Mouse (Mus musculus) midbrain, embryonic 16.5 days (tissue): ENCODE measurements around the gene Kcnh7. TPM values are rescaled to one million over a fixed set of nuclear protein-coding genes. Genes with fewer than 3 reads are reported as not detected.

Source experiments
- ATAC-seq: fragments of 200-750 bp; cut with Nextera tagmentation; 2 replicates; pipeline ENCODE4 v1.8.0; 2017; ENCODE audit warnings: moderate TSS enrichment
- H3K27ac ChIP-seq: fragments of 300-500 bp; sonication (generic); 2 replicates; pipeline ENCODE4 v1.5.1; 2014; ENCODE audit warnings: mild to moderate bottlenecking, low read length, mixed read lengths
- H3K27me3 ChIP-seq: fragments of 300-500 bp; sonication (generic); 2 replicates; pipeline ENCODE4 v1.6.1; 2014; ENCODE audit warnings: low read depth, low read length, mixed read lengths; ENCODE audit not compliant: control insufficient read depth, insufficient read depth
- H3K36me3 ChIP-seq: fragments of 300-500 bp; sonication (generic); 2 replicates; pipeline ENCODE4 v1.6.1; 2014; ENCODE audit warnings: mild to moderate bottlenecking, low read length, moderate library complexity, mixed read lengths; ENCODE audit not compliant: control insufficient read depth, insufficient read depth
- H3K4me1 ChIP-seq: fragments of 300-500 bp; sonication (generic); 2 replicates; pipeline ENCODE4 v1.6.1; 2014; ENCODE audit warnings: mild to moderate bottlenecking, low read length, mixed read lengths; ENCODE audit not compliant: control insufficient read depth, insufficient read depth
- H3K4me2 ChIP-seq: fragments of 300-500 bp; sonication (generic); 2 replicates; pipeline ENCODE4 v1.6.1; 2014; ENCODE audit warnings: mild to moderate bottlenecking, low read length, mixed read lengths
- H3K4me3 ChIP-seq: fragments of 300-500 bp; sonication (generic); 2 replicates; pipeline ENCODE4 v1.5.1; 2014; ENCODE audit warnings: low read depth, mild to moderate bottlenecking, low read length, moderate library complexity, mixed read lengths
- H3K9ac ChIP-seq: fragments of 300-500 bp; sonication (generic); 2 replicates; pipeline ENCODE4 v1.6.1; 2014; ENCODE audit warnings: low read depth, low read length, mixed read lengths
- H3K9me3 ChIP-seq: fragments of 300-500 bp; sonication (generic); replicated peaks from 2 replicates; pipeline ENCODE4 v1.6.1; 2014; ENCODE audit warnings: mild to moderate bottlenecking, low read length, mixed read lengths; ENCODE audit not compliant: control insufficient read depth, poor library complexity, severe bottlenecking
- WGBS: fragments of 180-500 bp; shearing (Covaris S2); extraction: QIAGEN DNeasy Blood & Tissue Kit; methylation state at CpG from one replicate; pipeline ENCODE4 v1.1.7; 2014; 5-methylcytosine and 5-hydroxymethylcytosine counted together
- polyA plus RNA-seq: library from polyadenylated mRNA; unstranded; fragments of >200 nt; fragmentation: Nextera tagmentation; extraction: Ambion mirVana; gene quantifications from 2 replicates; pipeline ENCODE4 v1.2.1, GENCODE M21; 2015

Kcnh7 gene
- polyA plus RNA-seq, 1 experiment from 2014 or later: 9.6 TPM

DNA sequence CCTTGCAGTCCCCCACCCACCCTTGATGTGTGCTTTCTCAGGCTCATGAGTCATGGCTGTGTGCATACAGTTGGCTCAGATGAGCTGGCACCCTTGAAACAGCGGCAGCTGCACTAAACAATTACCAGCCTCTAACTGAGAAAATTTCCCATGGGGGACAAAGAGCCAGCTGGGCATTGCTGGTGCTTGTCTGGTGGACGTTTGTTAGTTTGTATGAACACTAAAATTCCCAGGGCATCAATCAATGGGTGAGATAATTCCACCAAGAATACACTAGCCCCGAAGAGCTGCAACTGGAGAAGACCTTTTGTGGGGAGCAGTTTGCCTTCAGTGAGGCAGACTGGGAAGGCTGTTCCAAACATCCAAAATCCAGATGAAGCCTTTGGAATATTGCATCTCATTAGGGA, 376.6 kb downstream of the Kcnh7 start:
- Histone ChIP-seq H3K9me3 (no peaks in the 10 kb centered on the region), H3K36me3 (0 out of 2 replicates have a peak, but pooled peaks cover 3% of the 10 kb centered on the region), H3K27me3 (no peaks in the 10 kb centered on the region), H3K9ac (no peak overlapping the region), H3K4me2 (no peak overlapping the region), H3K27ac (no peak overlapping the region; the same call in 1 of the 2 replicates), H3K4me1 (peaks cover 2% of the 10 kb centered on the region; the same call in 1 of the 2 replicates), H3K4me3 (no peak overlapping the region)
- 15% methylated on average over 3 of the region's 3 CpGs for WGBS
- peak; percentile 92 for ATAC-seq

DNA sequence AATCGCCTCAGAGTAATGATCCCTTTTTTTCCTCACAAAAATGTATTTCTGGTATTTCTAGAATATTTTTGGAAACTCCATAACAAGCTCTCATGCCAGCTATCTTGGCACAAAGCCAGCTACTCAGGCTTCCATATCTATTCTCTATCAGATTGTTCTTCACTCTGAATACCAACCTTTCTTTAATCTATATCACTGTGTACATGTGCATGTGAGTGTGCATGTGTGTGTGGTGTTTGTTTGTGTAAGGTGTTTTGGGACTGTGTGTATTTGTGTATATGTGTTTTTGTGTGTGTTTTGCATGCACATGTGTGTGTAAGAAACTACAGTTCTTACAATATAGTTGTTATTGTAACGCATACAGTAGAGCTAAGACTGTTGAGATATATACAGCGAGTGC, 377.2 kb downstream of the Kcnh7 start:
- no peak overlapping the region for H3K27ac ChIP-seq
- H3K9me3 ChIP-seq: no peaks in the 10 kb centered on the region
- H3K4me3 ChIP-seq: no peak overlapping the region
- no peak overlapping the region for H3K9ac ChIP-seq
- H3K4me2 ChIP-seq: no peak overlapping the region
- peaks cover 2% of the 10 kb centered on the region; the same call in 1 of the 2 replicates for H3K4me1 ChIP-seq
- H3K27me3 ChIP-seq: no peaks in the 10 kb centered on the region
- ATAC-seq: peak; percentile 32; the same call in 1 of the 2 replicates
- WGBS: 88% methylated on average over 3 of the region's 3 CpGs
- H3K36me3 ChIP-seq: 0 out of 2 replicates have a peak, but pooled peaks cover 3% of the 10 kb centered on the region

DNA sequence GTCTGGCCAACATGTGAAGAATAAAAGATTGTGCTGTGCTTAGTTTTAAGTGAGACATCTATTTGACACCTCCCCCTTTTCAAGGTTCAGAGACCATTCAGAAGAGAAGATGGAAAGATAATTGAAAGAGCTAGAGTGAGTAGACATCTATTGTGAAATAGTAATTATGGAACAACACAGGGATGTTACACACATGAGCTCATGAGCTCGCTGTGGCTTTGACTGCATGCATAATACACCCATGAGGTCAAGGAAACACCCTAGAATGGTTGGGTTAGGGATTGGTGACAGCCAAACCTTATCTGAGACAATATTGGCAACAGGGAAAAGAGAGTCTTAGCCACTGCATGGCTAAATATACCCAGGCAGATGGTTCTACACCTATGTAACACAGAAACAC, 380.1 kb downstream of the Kcnh7 start:
- ATAC-seq: no peak
- no peaks in the 10 kb centered on the region for H3K27me3 ChIP-seq
- H3K4me1 ChIP-seq: peaks cover 2% of the 10 kb centered on the region; the same call in 1 of the 2 replicates
- H3K4me3 ChIP-seq: no peak overlapping the region
- 56% methylated on average over 1 of the region's 1 CpGs for WGBS
- H3K27ac ChIP-seq: no peak overlapping the region
- H3K9ac ChIP-seq: no peak overlapping the region
- no peaks in the 10 kb centered on the region for H3K9me3 ChIP-seq
- H3K36me3 ChIP-seq: no peaks in the 10 kb centered on the region
- H3K4me2 ChIP-seq: no peak overlapping the region

DNA sequence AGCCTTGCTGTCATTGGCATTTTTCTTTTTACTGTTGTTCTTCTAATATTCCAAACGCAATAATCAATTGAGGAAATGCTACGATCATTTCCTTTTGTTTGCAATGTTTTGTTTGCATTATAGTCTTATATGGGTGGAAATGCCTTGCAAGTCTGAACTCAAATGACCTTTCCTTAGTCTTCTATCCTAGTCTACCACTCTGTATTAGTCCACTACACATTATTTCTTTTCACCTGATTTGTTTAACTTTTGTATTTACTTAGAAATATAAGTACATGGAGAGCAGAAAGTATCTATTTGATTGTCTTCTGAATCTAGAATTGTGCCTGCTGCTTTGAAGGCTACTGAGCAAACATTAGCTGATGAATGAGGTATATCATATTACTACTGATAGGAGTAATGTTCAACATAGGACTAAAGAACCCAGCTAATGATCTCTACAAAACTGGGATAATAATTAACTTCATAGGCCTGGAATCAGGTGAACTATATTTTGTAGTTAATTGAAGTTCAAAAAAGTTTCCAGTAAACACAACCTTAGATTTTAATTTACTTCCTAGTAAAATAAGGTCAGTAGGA, 399.5 kb downstream of the Kcnh7 start:
- Histone ChIP-seq H3K27ac (no peak overlapping the region), H3K27me3 (no peaks in the 10 kb centered on the region), H3K36me3 (no peaks in the 10 kb centered on the region), H3K4me1 (no peaks in the 10 kb centered on the region), H3K4me3 (no peak overlapping the region), H3K9ac (no peak overlapping the region), H3K9me3 (no peaks in the 10 kb centered on the region), H3K4me2 (no peak overlapping the region)
- 55% methylated on average over 2 of the region's 2 CpGs for WGBS
- no peak for ATAC-seq

DNA sequence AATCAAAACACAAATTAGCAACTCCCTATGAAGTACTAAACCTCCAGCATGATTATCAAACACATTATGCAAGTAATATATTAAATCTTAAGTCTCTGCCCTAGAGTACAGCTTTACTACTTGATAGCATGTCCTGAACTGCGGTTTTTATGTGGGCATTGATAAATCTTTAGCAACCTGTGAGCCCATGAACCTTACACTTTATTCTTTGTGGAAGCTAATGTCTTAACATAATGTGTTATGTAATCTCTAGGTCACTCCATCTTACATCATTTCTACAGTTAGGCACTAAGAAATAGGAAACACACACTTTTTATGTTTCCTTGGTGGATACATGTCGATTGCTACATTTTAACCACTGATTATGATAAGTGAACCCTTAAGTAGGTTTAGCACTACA, 437.8 kb downstream of the Kcnh7 start:
- Histone ChIP-seq H3K27me3 (no peaks in the 10 kb centered on the region), H3K9ac (no peak overlapping the region), H3K9me3 (no peaks in the 10 kb centered on the region), H3K36me3 (no peaks in the 10 kb centered on the region), H3K4me1 (no peaks in the 10 kb centered on the region), H3K4me3 (no peak overlapping the region), H3K4me2 (no peak overlapping the region), H3K27ac (no peak overlapping the region)
- no peak for ATAC-seq
- 83% methylated on average over 2 of the region's 2 CpGs for WGBS

DNA sequence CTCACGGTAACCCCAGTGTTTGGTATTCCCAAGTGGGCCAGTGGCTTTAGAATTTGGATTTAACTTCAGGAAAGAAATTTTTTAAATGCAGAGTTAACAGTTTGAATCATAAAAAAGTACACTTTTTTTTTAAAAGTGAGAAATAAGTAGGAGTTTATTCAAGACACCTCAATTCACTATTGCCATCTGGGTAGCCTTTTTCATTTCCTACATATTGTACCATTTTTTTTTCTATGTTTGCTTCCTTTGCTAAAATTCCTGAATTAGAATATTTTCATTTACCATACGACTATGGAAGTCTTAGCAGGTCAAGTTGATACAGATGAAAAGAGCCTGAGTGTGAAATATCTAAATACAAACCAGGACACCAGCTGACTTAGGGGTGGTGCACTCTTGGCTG, 441.0 kb downstream of the Kcnh7 start:
- Histone ChIP-seq H3K9ac (no peak overlapping the region), H3K27ac (no peak overlapping the region), H3K9me3 (no peaks in the 10 kb centered on the region), H3K36me3 (no peaks in the 10 kb centered on the region), H3K4me3 (no peak overlapping the region), H3K4me2 (no peak overlapping the region), H3K27me3 (no peaks in the 10 kb centered on the region), H3K4me1 (no peaks in the 10 kb centered on the region)
- 81% methylated on average over 2 of the region's 2 CpGs for WGBS
- no peak for ATAC-seq

DNA sequence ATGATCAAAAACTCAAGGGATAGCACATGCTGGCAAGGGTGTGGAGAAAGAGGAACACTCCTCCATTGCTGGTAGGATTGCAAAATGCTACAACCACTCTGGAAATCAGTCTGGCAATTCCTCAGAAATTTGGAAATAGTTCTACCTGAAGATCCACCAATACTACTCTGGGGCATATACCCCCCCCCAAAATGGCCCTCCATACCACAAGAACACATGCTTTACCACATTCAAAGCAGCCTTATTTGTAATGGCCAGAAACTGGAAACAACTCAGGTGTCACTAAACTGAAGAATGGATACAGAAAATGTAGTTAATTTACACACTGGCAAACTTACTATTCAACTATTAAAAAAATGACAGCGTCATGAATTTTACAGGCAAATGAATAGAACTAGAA, 453.4 kb downstream of the Kcnh7 start:
- no peak overlapping the region for H3K27ac ChIP-seq
- H3K4me3 ChIP-seq: no peak overlapping the region
- 77% methylated on average over 1 of the region's 1 CpGs for WGBS
- no peaks in the 10 kb centered on the region for H3K27me3 ChIP-seq
- H3K36me3 ChIP-seq: no peaks in the 10 kb centered on the region
- H3K4me2 ChIP-seq: no peak overlapping the region
- no peaks in the 10 kb centered on the region for H3K9me3 ChIP-seq
- ATAC-seq: no peak
- H3K9ac ChIP-seq: no peak overlapping the region
- no peaks in the 10 kb centered on the region for H3K4me1 ChIP-seq

DNA sequence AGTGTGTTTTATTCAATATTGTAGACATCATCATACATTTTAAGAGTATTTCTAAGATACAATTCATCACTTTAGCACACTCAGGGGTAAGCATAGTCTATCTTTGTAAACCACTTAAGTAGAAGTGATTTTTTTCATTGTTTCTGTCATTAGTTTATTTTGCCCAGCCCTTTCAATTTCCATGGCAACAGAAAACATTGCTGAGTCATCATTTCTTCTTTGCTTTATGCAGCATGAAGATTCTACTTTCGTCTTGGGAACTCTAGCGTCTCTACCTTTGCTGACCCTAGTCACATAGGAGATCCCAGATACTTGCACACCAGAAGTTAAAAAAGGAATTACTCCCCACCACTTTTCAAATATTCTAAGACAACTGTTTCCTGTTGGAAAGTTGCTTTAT, 456.4 kb downstream of the Kcnh7 start:
- Histone ChIP-seq H3K27ac (no peak overlapping the region), H3K4me1 (no peaks in the 10 kb centered on the region), H3K4me2 (no peak overlapping the region), H3K9me3 (no peaks in the 10 kb centered on the region), H3K36me3 (no peaks in the 10 kb centered on the region), H3K27me3 (no peaks in the 10 kb centered on the region), H3K9ac (no peak overlapping the region), H3K4me3 (no peak overlapping the region)
- no peak for ATAC-seq
- 91% methylated on average over 2 of the region's 2 CpGs for WGBS

DNA sequence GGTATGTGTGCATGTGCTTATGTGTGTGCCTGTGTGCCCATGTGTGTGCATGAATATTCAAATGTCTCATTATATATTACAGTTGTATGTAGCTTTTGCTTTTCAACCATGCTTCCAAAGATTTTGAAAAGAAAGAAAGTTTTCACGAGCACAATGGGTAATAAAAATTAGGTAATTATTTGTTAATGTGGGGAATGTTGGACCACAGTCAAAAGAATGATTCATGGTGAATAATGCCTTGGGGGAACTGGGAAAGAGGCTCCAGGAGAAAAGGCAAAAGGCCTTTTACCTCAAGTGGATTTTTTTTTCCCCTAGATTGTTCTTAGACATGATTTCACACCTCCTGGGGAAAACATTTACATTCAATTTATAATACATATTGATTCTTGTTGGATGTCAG, 458.1 kb downstream of the Kcnh7 start:
- no peaks in the 10 kb centered on the region for H3K9me3 ChIP-seq
- peaks cover under 1% of the 10 kb centered on the region; the same call in 1 of the 2 replicates for H3K36me3 ChIP-seq
- H3K27ac ChIP-seq: no peak overlapping the region
- no peak overlapping the region for H3K9ac ChIP-seq
- no peak overlapping the region for H3K4me2 ChIP-seq
- no peak for ATAC-seq
- no peaks in the 10 kb centered on the region for H3K4me1 ChIP-seq
- H3K4me3 ChIP-seq: no peak overlapping the region
- H3K27me3 ChIP-seq: no peaks in the 10 kb centered on the region
- WGBS: 57% methylated on average over 1 of the region's 1 CpGs
